Mouse (Mus musculus) heart, embryonic 12.5 days (tissue): ENCODE measurements around the gene Rin2. TPM values are rescaled to one million over a fixed set of nuclear protein-coding genes. Genes with fewer than 3 reads are reported as not detected.

Experiments used
- ATAC-seq: fragments of 200-750 bp; cut with Nextera tagmentation; 2 replicates; pipeline ENCODE4 v1.8.0; 2017; ENCODE audit warnings: moderate TSS enrichment, moderate library complexity; ENCODE audit not compliant: insufficient number of reproducible peaks, low FRiP score
- H3K27ac ChIP-seq: fragments of 300-500 bp; sonication (generic); 2 replicates; pipeline ENCODE4 v1.5.1; 2016; ENCODE audit warnings: mild to moderate bottlenecking, moderate library complexity; ENCODE audit not compliant: poor library complexity, severe bottlenecking
- H3K27me3 ChIP-seq: fragments of 300-500 bp; sonication (generic); replicated peaks from 2 replicates; pipeline ENCODE4 v1.6.1; 2016; ENCODE audit warnings: mild to moderate bottlenecking, moderate library complexity
- H3K36me3 ChIP-seq: fragments of 300-500 bp; sonication (generic); 2 replicates; pipeline ENCODE4 v1.6.1; 2016; ENCODE audit warnings: mild to moderate bottlenecking, moderate library complexity
- H3K4me1 ChIP-seq: fragments of 300-500 bp; sonication (generic); replicated peaks from 2 replicates; pipeline ENCODE4 v1.6.1; 2016; ENCODE audit warnings: mild to moderate bottlenecking
- H3K4me2 ChIP-seq: fragments of 300-500 bp; sonication (generic); 2 replicates; pipeline ENCODE4 v1.6.1; 2016; ENCODE audit warnings: mild to moderate bottlenecking, moderate library complexity
- H3K4me3 ChIP-seq: fragments of 300-500 bp; sonication (generic); 2 replicates; pipeline ENCODE4 v1.5.1; 2016; ENCODE audit warnings: mild to moderate bottlenecking
- H3K9ac ChIP-seq: fragments of 300-500 bp; sonication (generic); 2 replicates; pipeline ENCODE4 v1.6.1; 2016; ENCODE audit warnings: mild to moderate bottlenecking, moderate library complexity
- H3K9me3 ChIP-seq: fragments of 300-500 bp; sonication (generic); replicated peaks from 2 replicates; pipeline ENCODE4 v1.6.1; 2016; ENCODE audit warnings: mild to moderate bottlenecking, moderate library complexity
- WGBS: fragments of 180-500 bp; shearing (Covaris S2); methylation state at CpG from one replicate; pipeline ENCODE4 v1.1.7; 2016; 5-methylcytosine and 5-hydroxymethylcytosine counted together
- polyA plus RNA-seq: library from polyadenylated mRNA; unstranded; fragments of >200 nt; fragmentation: Nextera tagmentation; extraction: Ambion mirVana; gene quantifications from 2 replicates; pipeline ENCODE4 v1.2.1, GENCODE M21; 2016

Rin2 gene
- polyA plus RNA-seq, 1 experiment from 2014 or later = 19.0 TPM

- Histone ChIP-seq H3K4me3 (no peak overlapping the region), H3K9ac (no peak overlapping the region), H3K9me3 (no peaks in the 10 kb centered on the region), H3K27me3 (no peaks in the 10 kb centered on the region), H3K4me1 (peaks cover 3% of the 10 kb centered on the region; the same call in 1 of the 2 replicates), H3K27ac (no peak overlapping the region), H3K4me2 (no peak overlapping the region), H3K36me3 (no peaks in the 10 kb centered on the region)
- ATAC-seq = no peak
These were observed 86.4 kb downstream of the Rin2 start for GRCm38 (mm10) chr2:145761436-145761835.

- Histone ChIP-seq H3K27me3 (no peaks in the 10 kb centered on the region), H3K36me3 (no peaks in the 10 kb centered on the region), H3K4me1 (peaks cover 32% of the 10 kb centered on the region), H3K27ac (peak overlapping the region; percentile 62), H3K9me3 (no peaks in the 10 kb centered on the region), H3K4me3 (no peak overlapping the region), H3K4me2 (peak overlapping the region; percentile 44), H3K9ac (peak overlapping the region; percentile 10; the same call in 1 of the 2 replicates)
- 20% methylated on average over 10 of the region's 10 CpGs for WGBS
- ATAC-seq = peak; percentile 59
These were observed 94.9 kb downstream of the Rin2 start for GRCm38 (mm10) chr2:145769964-145770363.

GRCm38 (mm10) chr2:145770730-145771536 is 95.9 kb downstream of the Rin2 start:
- Histone ChIP-seq H3K36me3 (peaks cover 3% of the 10 kb centered on the region; the same call in 1 of the 2 replicates), H3K4me3 (no peak overlapping the region), H3K4me1 (peaks cover 32% of the 10 kb centered on the region), H3K9me3 (no peaks in the 10 kb centered on the region), H3K27me3 (no peaks in the 10 kb centered on the region), H3K27ac (peak overlapping the region; percentile 62; the same call in 1 of the 2 replicates), H3K4me2 (no peak overlapping the region), H3K9ac (no peak overlapping the region)
- no peak for ATAC-seq
- WGBS = 69% methylated on average over 7 of the region's 7 CpGs

- peaks cover 39% of the 10 kb centered on the region for H3K4me1 ChIP-seq
These were observed 108.2 kb downstream of the Rin2 start for GRCm38 (mm10) chr2:145783247-145783646.

GRCm38 (mm10) chr2:145784246-145784935 is 109.4 kb downstream of the Rin2 start:
- 56% methylated on average over 13 of the region's 13 CpGs for WGBS
- Histone ChIP-seq H3K4me2 (no peak overlapping the region), H3K4me1 (peaks cover 39% of the 10 kb centered on the region)

More at GRCm38 (mm10) chr2:145783247-145783646, 108.2 kb downstream of the Rin2 start:
- Histone ChIP-seq H3K9ac (no peak overlapping the region), H3K27ac (no peak overlapping the region; the same call in 1 of the 2 replicates), H3K27me3 (no peaks in the 10 kb centered on the region), H3K9me3 (no peaks in the 10 kb centered on the region), H3K36me3 (no peaks in the 10 kb centered on the region), H3K4me3 (no peak overlapping the region), H3K4me2 (no peak overlapping the region)
- 29% methylated on average over 6 of the region's 6 CpGs for WGBS
- ATAC-seq = no peak

GRCm38 (mm10) chr2:145784964-145785363 is 109.9 kb downstream of the Rin2 start:
- no peak overlapping the region; the same call in 1 of the 2 replicates for H3K9ac ChIP-seq
- H3K36me3 ChIP-seq = 0 out of 2 replicates have a peak, but pooled peaks cover 4% of the 10 kb centered on the region
- H3K27me3 ChIP-seq = no peaks in the 10 kb centered on the region
- 85% methylated on average over 1 of the region's 1 CpGs for WGBS
- peaks cover 39% of the 10 kb centered on the region for H3K4me1 ChIP-seq
- no peak overlapping the region for H3K4me2 ChIP-seq
- no peak overlapping the region for H3K4me3 ChIP-seq
- H3K27ac ChIP-seq = peak overlapping the region; percentile 82
- no peaks in the 10 kb centered on the region for H3K9me3 ChIP-seq
- ATAC-seq = no peak

More at GRCm38 (mm10) chr2:145784246-145784935, 109.4 kb downstream of the Rin2 start:
- no peak for ATAC-seq
- Histone ChIP-seq H3K4me3 (no peak overlapping the region), H3K9ac (no peak overlapping the region), H3K36me3 (0 out of 2 replicates have a peak, but pooled peaks cover 4% of the 10 kb centered on the region), H3K9me3 (no peaks in the 10 kb centered on the region), H3K27ac (peak overlapping the region; percentile 82), H3K27me3 (no peaks in the 10 kb centered on the region)

GRCm38 (mm10) chr2:145785758-145786617 is 111.0 kb downstream of the Rin2 start:
- Histone ChIP-seq H3K4me2 (peak overlapping the region; percentile 80), H3K4me3 (peak overlapping the region; percentile 47), H3K9me3 (no peaks in the 10 kb centered on the region), H3K4me1 (peaks cover 39% of the 10 kb centered on the region), H3K36me3 (peaks cover 6% of the 10 kb centered on the region; the same call in 1 of the 2 replicates), H3K9ac (peak overlapping the region; percentile 62), H3K27ac (peak overlapping the region; percentile 82), H3K27me3 (no peaks in the 10 kb centered on the region)
- peak; percentile 75 for ATAC-seq
- under 1% methylated on average over 18 of the region's 18 CpGs for WGBS

GRCm38 (mm10) chr2:145786618-145786932 is 111.6 kb downstream of the Rin2 start:
- H3K9me3 ChIP-seq = no peaks in the 10 kb centered on the region
- peak overlapping the region; percentile 62 for H3K9ac ChIP-seq
- 7% methylated on average over 3 of the region's 3 CpGs for WGBS
- H3K36me3 ChIP-seq = peaks cover 12% of the 10 kb centered on the region
- no peak for ATAC-seq
- peak overlapping the region; percentile 80 for H3K4me2 ChIP-seq
- H3K4me3 ChIP-seq = peak overlapping the region; percentile 47
- H3K27me3 ChIP-seq = no peaks in the 10 kb centered on the region
- peaks cover 39% of the 10 kb centered on the region for H3K4me1 ChIP-seq
- H3K27ac ChIP-seq = peak overlapping the region; percentile 82

- H3K27me3 ChIP-seq = no peaks in the 10 kb centered on the region
These were observed 112.5 kb downstream of the Rin2 start for GRCm38 (mm10) chr2:145787486-145787885.

GRCm38 (mm10) chr2:145788562-145789346 is 113.7 kb downstream of the Rin2 start:
- H3K36me3 ChIP-seq = peaks cover 20% of the 10 kb centered on the region
- 89% methylated on average over 3 of the region's 3 CpGs for WGBS
- no peaks in the 10 kb centered on the region for H3K27me3 ChIP-seq

More at GRCm38 (mm10) chr2:145787486-145787885, 112.5 kb downstream of the Rin2 start:
- H3K4me2 ChIP-seq = peak overlapping the region; percentile 80
- H3K4me1 ChIP-seq = peaks cover 39% of the 10 kb centered on the region
- peaks cover 20% of the 10 kb centered on the region for H3K36me3 ChIP-seq
- ATAC-seq = no peak
- no peak overlapping the region for H3K9ac ChIP-seq
- peak overlapping the region; percentile 20; the same call in 1 of the 2 replicates for H3K4me3 ChIP-seq
- 0 out of 2 replicates have a peak overlapping the region, but pooled peaks have one; percentile 24 for H3K27ac ChIP-seq
- no peaks in the 10 kb centered on the region for H3K9me3 ChIP-seq
- 50% methylated on average over 7 of the region's 7 CpGs for WGBS

More at GRCm38 (mm10) chr2:145788562-145789346, 113.7 kb downstream of the Rin2 start:
- Histone ChIP-seq H3K27ac (no peak overlapping the region), H3K9me3 (no peaks in the 10 kb centered on the region), H3K4me2 (no peak overlapping the region), H3K4me1 (peaks cover 35% of the 10 kb centered on the region), H3K9ac (no peak overlapping the region), H3K4me3 (no peak overlapping the region)
- no peak for ATAC-seq
